Mouse (Mus musculus) large intestine, adult 2 months (tissue): ENCODE results near the gene Olfr154. TPM values are rescaled to one million over a fixed set of nuclear protein-coding genes. Genes with fewer than 3 reads are reported as not detected.
"Not testable (repeated sequence)": the region's sequence is repeated elsewhere in the genome, so short reads cannot be mapped to it uniquely, and the experiment has no call there.

ENCODE experiments used
- DNase-seq: peaks from one replicate; pipeline ENCODE4 v3.0.0-alpha.2; 2012; ENCODE audit warnings: low read depth, low spot score
- WGBS: fragments of 180-500 bp; shearing (Covaris S2); methylation state at CpG from one replicate; pipeline ENCODE4 v1.1.7; 2018; 5-methylcytosine and 5-hydroxymethylcytosine counted together
- polyA plus RNA-seq: library from polyadenylated mRNA; depleted of rRNA; stranded (reverse); fragments of >200 nt; gene quantifications from 2 replicates; pipeline ENCODE4 v1.2.3, GENCODE M21; 2012; rRNA removed

Olfr154 gene
- polyA plus RNA-seq: not detected in 2 replicates

DNA sequence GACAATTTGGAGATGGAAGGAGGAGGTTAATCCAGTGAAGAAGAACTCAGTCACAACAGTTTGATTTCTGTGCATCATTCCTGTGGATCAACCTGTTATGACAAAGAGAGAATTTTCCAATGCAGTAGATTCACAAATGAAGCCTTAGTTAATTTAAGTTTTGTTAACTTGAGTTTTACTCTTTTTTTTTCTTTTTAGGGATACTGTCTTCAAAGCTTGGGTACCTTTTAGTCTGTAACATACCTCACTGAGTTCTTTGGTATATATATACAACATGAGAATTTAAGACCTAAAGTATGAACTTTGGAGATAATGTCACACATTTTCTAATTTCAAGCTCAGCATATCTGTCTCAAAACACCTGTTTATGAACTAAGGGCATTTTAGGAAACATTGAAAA lies at the start of gene Olfr154:
TSS of gene Olfr154 (minus strand) at position 101 of the 400 bp plus-strand sequence.
- DNase-seq: not testable (repeated sequence)

DNA sequence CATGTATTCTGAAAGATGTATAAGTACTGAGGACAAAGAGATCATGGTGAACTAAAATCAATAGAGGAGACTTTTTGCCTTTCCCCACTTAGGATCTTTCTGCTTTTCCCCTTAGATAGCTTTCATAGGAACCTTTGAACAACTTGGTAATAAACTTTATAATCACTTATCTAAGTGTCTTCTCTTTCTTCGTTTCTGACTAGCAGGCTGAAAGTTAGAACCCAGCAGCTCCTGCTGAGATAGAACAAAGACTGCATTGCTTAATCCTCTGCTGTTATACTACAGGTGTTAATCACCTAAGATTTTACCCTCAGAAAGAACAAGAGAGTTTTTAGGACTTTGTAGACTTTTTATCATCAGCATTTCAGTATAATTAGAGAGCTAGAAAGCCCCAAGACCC lies 46.9 kb upstream of the Olfr154 start:
- WGBS: 7% methylated on average over 1 of the region's 1 CpGs
- no peak for DNase-seq

DNA sequence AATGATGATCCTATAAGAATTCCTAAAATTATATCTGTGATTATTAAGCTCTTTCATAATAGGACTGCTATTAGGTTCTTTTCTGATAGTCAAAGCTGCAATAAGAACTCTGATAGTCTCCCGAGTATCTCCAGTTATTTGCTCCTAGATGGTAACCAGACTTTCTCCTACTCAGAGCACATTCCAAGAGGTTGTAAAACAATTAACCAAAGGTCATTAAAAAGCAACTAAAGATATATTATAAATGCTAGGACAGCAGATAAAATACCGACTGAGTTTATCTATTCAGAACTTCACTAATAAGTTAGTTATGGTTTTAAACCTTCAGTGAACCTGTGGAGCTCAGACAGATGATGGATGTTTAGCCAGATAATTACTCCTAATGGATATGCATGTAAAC lies 46.4 kb upstream of the Olfr154 start:
- 6% methylated on average over 2 of the region's 2 CpGs for whole genome bisulfite sequencing
- DNase-seq: not testable (repeated sequence)

DNA sequence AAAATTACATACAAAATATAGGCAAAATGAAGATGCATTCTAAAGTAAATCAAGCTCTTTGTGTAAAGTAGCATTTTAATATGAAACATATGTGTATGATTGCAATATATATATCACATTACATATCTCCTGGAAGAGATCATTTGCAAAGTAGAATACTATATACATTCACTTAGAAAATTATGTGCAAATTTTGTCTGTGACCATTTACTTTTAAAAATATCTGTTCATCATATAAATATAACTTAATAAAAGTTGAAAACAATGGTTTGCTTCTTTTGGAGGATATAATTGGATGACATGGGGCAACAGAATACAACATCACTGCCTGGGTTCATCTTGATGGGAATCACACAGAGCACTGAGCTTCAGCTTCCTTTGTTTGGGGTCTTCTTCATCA lies 24.9 kb upstream of the Olfr154 start, which contains the start of gene Olfr1008:
TSS of gene Olfr1008 (plus strand) at position 301 of the 400 bp plus-strand sequence.
- no peak for DNase-seq

DNA sequence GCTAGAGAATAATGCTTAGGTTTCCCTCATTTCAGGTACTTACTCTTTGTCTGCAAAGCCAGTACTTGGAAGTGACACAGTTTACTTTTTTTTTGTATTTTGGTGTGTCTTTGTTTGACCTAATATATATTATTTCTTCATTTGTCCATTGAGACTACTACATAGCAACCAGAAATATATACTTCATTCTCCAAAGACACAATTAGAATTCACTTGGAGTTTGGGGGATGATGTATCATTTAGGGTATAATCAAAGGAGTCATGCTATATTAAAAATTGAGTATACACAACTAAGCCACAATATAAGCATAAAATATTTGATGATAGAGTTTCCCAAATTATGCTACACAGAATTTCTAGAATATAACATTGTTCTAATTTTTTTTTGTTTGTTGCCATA lies 14.4 kb upstream of the Olfr154 start, which contains the start of gene Olfr1006:
TSS of gene Olfr1006 (minus strand) at position 101 of the 400 bp plus-strand sequence.
- DNase-seq: no peak

DNA sequence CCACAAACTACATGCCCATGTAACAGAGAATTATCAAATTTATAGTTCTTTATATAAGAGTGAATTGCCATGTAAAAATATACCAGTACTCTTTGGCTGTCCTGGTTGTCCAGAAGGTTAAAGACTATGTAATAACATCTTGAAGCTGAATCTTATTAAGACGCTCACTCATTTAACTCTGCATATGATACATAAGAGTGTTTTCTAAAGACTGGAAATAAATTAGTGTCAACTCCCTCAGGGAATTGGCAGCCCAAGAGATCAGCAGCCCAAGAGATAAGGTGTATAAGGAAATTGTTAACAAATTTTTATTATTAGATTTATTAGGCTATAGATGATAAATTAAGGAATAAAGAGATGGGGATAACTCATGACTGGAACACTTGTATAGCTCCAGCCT lies 13.7 kb downstream of the Olfr154 start, which contains the start of gene Olfr1002:
TSS of gene Olfr1002 (minus strand) at position 101 of the 400 bp plus-strand sequence.
- no peak for DNase-seq
- WGBS: 84% methylated on average over 1 of the region's 1 CpGs

Other genes with a start within 250 kb of the Olfr154 start
- not detected in 2 replicates for gene Olfr993, start 249.6 kb downstream of the Olfr154 start, polyA plus RNA-seq
- not detected in 2 replicates for gene Olfr994, start 228.0 kb downstream of the Olfr154 start, polyA plus RNA-seq
- gene Olfr995, start 220.8 kb downstream of the Olfr154 start, polyA plus RNA-seq: not detected in 2 replicates
- gene 4833423E24Rik, start 145.4 kb downstream of the Olfr154 start, polyA plus RNA-seq: not detected in 2 replicates
- gene Olfr996, start 85.2 kb downstream of the Olfr154 start, polyA plus RNA-seq: not detected in 2 replicates
- gene Olfr998, start 75.5 kb downstream of the Olfr154 start, polyA plus RNA-seq: not detected in 2 replicates
- gene Olfr1000, start 52.6 kb downstream of the Olfr154 start, polyA plus RNA-seq: not detected in 2 replicates
- gene Olfr1002, start 13.8 kb downstream of the Olfr154 start, polyA plus RNA-seq: not detected in 2 replicates
- gene Olfr1006, start 14.3 kb upstream of the Olfr154 start, polyA plus RNA-seq: not detected in 2 replicates
- not detected in 2 replicates for gene Olfr1008, start 25.0 kb upstream of the Olfr154 start, polyA plus RNA-seq
- gene Olfr1009, start 51.0 kb upstream of the Olfr154 start, polyA plus RNA-seq: not detected in 2 replicates
- not detected in 2 replicates for gene Olfr1012, start 98.3 kb upstream of the Olfr154 start, polyA plus RNA-seq
- gene Olfr1013, start 102.6 kb upstream of the Olfr154 start, polyA plus RNA-seq: not detected in 2 replicates
- gene Olfr1014, start 108.3 kb upstream of the Olfr154 start, polyA plus RNA-seq: not detected in 2 replicates
- gene Olfr1015, start 117.6 kb upstream of the Olfr154 start, polyA plus RNA-seq: not detected in 2 replicates
- gene Olfr1016, start 138.1 kb upstream of the Olfr154 start, polyA plus RNA-seq: not detected in 2 replicates
- gene Olfr1018, start 154.0 kb upstream of the Olfr154 start, polyA plus RNA-seq: not detected in 2 replicates
- gene Olfr1019, start 181.0 kb upstream of the Olfr154 start, polyA plus RNA-seq: not detected in 2 replicates
- gene Olfr1020, start 182.6 kb upstream of the Olfr154 start, polyA plus RNA-seq: not detected in 2 replicates
- gene Olfr1022, start 204.1 kb upstream of the Olfr154 start, polyA plus RNA-seq: not detected in 2 replicates
- gene Olfr1023, start 221.2 kb upstream of the Olfr154 start, polyA plus RNA-seq: not detected in 2 replicates
- gene Olfr1024, start 240.6 kb upstream of the Olfr154 start, polyA plus RNA-seq: not detected in 2 replicates